Mouse (Mus musculus): Measurements from ENCODE around the gene Acta2. TPM values are rescaled to one million over a fixed set of nuclear protein-coding genes. Genes with fewer than 3 reads are reported as not detected.
A peak's percentile ranks its signal among the peaks of the same experiment; 100 is the strongest.

The Acta2 gene
- polyA plus RNA-seq, 1 experiment from 2014 or later: 787 TPM

DNA sequence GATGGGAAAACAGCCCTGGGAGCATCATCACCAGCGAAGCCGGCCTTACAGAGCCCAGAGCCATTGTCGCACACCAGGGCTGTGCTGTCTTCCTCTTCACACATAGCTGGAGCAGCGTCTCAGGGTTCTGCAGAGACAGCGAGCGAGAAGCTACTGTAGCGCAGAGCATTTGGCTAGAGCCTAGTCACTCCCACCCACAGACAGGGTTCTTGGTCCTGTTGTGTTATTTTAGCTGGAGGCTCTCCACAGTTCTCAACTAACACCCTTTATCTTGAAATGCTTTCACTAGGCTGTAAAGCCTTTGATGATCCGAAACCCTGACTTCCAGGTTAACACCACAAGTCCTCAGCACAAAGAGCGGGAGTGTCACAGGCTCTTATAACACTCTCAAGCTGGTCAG, 2.9 kb downstream of the Acta2 start:
- DNase-seq (ENCODE audit: low read depth, low spot score) (no peak), ATAC-seq (no peak)
- ChIA-PET CTCF (interaction anchor here (1.1 to 5.5 kb wide), 6 partner anchors 9 to 231 kb away, joined by 3 to 23 read pairs (median 10); no protein-coding TSS in a partner anchor), POLR2A (no interaction called here)
- no peak for TF ChIP-seq CTCF (IDR thresholded peaks at IDR 0.05)
- in situ Hi-C loops (cut with MboI; ENCODE audit: low pct_unique_long_range_greater_than_20kb): loop anchor here (5.0 kb wide), 1 partner anchor 35 kb away; no protein-coding TSS in a partner anchor
- H3K27me3 ChIP-seq: no peaks in the 10 kb centered on the region

DNA sequence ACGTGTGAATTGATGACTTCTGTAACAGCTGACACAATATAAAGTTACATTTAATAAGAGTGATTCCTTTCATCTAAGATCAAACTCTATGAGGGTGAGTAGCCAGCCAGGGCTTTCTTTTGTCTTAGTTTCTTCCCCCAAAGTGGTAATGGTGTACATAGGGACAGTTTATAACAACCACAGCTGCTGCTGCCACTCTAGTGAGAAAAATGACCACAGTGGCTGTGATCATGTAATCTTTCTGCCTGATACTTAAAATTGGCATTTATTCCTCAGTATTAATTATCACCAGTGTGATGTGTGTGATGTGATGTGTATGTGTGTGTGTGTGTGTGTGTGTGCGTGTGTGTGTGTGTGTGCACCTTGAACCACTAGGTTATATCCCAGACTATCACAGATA, 3.5 kb downstream of the Acta2 start:
- no peak for DNase-seq (ENCODE audit: low read depth, low spot score)
- H3K27me3 ChIP-seq: no peaks in the 10 kb centered on the region
- CTCF ChIA-PET: interaction anchor here (1.1 to 5.5 kb wide), 5 partner anchors 8 to 47 kb away, joined by 3 to 23 read pairs (median 4); no protein-coding TSS in a partner anchor
- no peak for ATAC-seq
- no peak for TF ChIP-seq CTCF (IDR thresholded peaks at IDR 0.05)
- in situ Hi-C loops (cut with MboI; ENCODE audit: low pct_unique_long_range_greater_than_20kb): loop anchor here (5.0 kb wide), 1 partner anchor 35 kb away; no protein-coding TSS in a partner anchor
- POLR2A ChIA-PET: interaction anchor here (0.7 kb wide), 1 partner anchor 39 kb away, joined by 4 read pairs; the partner anchor contains the start of gene Fas

DNA sequence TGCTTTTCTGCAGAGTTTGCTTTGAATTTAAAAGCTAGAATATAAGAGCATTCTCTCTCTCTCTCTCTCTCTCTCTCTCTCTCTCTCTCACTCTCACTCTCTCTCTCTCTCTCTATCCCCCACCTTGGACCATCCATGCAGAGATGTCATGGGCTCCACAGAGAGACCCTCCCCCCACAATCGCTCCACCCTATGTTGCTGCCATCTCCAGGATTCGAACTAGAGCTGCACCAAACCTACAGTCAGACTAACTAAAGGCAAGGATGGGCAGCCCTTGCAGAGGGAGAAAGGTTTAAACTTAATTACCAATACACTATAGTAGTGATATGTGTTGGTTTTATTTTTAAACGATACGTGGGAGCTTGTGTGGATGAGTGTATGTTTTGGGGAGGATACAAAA, 4.8 kb downstream of the Acta2 start:
- no peak for TF ChIP-seq CTCF (IDR thresholded peaks at IDR 0.05)
- DNase-seq (ENCODE audit: low read depth, low spot score): no peak
- CTCF ChIA-PET: interaction anchor here (1.2 to 5.5 kb wide), 6 partner anchors 14 to 300 kb away, joined by 3 to 23 read pairs (median 6); partner anchors contain the start of gene Ifit2

DNA sequence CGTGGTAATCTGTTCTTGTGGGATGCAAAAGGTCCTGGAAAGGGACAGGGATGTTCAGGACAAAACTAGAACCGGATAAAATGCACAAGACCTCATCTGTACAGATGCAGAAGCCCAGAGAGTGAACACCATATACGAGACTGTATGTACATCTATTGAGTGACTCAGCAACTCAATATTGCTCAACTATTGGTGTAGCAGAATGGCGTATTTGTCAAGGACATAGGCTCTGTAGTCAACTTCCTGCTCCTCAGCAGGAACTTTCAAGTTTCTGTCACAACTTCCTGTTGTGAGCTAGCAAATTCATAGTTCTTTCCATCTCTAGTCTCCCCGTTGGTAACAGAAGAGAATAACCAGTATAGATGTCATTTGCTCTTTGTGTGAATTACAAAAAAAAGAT, 6.8 kb downstream of the Acta2 start:
- CTCF ChIA-PET: interaction anchor here (6.5 kb wide), 1 partner anchor 36 kb away, joined by 69 read pairs; no protein-coding TSS in a partner anchor
- TF ChIP-seq CTCF (IDR thresholded peaks at IDR 0.05): no peak
- no peaks in the 10 kb centered on the region for H3K27me3 ChIP-seq
- POLR2A ChIA-PET: no interaction called here
- DNase-seq (ENCODE audit: low read depth, low spot score) (no peak), ATAC-seq (no peak)
- in situ Hi-C loops (cut with MboI; ENCODE audit: low pct_unique_long_range_greater_than_20kb): loop anchor here (25.0 kb wide), 1 partner anchor 861 kb away; the partner anchor contains the start of gene Rnls

More for the DNA sequence above, 4.8 kb downstream of the Acta2 start:
- POLR2A ChIA-PET: no interaction called here
- no peaks in the 10 kb centered on the region for H3K27me3 ChIP-seq
- in situ Hi-C loops (cut with MboI; ENCODE audit: low pct_unique_long_range_greater_than_20kb): loop anchor here (5.0 kb wide), 1 partner anchor 37 kb away; no protein-coding TSS in a partner anchor
- ATAC-seq: no peak

DNA sequence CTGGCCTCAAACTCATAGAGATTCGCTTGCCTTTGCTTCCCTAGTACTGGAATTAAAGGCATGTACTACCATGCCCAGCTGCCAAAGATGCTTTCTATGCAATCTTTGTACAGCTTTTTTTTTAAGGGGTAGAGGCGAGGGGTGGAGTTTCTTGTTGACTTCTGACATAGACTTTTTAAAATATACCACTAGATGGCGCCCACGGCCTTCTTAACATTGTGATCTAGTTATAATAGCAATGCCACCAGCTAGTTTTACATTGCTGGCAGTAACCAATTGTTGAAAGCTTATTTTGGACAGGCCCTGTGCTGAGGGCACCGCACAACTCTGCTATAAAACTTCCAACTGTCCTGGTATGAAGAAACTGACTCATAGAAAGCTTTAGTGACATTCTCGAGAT, 11.3 kb downstream of the Acta2 start:
- CTCF ChIA-PET: interaction anchor here (0.7 to 6.5 kb wide), 24 partner anchors 8 to 418 kb away, joined by 3 to 69 read pairs (median 4); no protein-coding TSS in a partner anchor
- POLR2A ChIA-PET: interaction anchor here (0.6 to 0.7 kb wide), 2 partner anchors 58 to 233 kb away, joined by 3 read pairs; no protein-coding TSS in a partner anchor
- no peaks in the 10 kb centered on the region for H3K27me3 ChIP-seq
- peak; percentile 49 for ATAC-seq
- peak; percentile 60 for TF ChIP-seq CTCF (IDR thresholded peaks at IDR 0.05)
- in situ Hi-C loops (cut with MboI; ENCODE audit: low pct_unique_long_range_greater_than_20kb): loop anchor here (5.0 to 25.0 kb wide), 3 partner anchors 88 to 857 kb away; partner anchors contain the start of gene Rnls
- peak; percentile 65 for DNase-seq (ENCODE audit: low read depth, low spot score)

DNA sequence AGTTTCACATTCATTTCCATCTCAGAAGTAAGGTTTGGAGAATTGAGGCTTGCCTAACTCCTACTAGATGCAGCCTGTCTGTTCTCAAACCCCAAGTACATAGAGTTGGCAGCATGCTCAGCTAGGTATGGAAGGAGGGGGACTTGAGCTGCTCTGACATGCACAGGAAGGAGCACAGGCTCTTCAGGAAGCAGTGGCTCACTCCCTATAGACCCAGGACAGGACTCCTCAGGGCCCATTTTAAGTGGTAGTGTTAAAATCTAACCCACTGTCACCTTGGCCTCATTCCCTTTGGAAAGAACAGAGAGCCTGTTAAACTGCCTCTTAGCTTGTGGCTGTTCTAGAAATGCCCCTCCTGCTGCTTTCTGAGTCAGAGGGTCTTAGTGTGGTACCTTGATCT, 12.5 kb downstream of the Acta2 start:
- no peak for TF ChIP-seq CTCF (IDR thresholded peaks at IDR 0.05)
- CTCF ChIA-PET: interaction anchor here (1.3 to 6.5 kb wide), 13 partner anchors 9 to 419 kb away, joined by 3 to 69 read pairs (median 5); partner anchors contain the start of gene Ifit2
- no peak for ATAC-seq
- POLR2A ChIA-PET: no interaction called here
- in situ Hi-C loops (cut with MboI; ENCODE audit: low pct_unique_long_range_greater_than_20kb): loop anchor here (5.0 to 25.0 kb wide), 3 partner anchors 89 to 856 kb away; partner anchors contain the start of gene Rnls
- no peak for DNase-seq (ENCODE audit: low read depth, low spot score)
- no peaks in the 10 kb centered on the region for H3K27me3 ChIP-seq

DNA sequence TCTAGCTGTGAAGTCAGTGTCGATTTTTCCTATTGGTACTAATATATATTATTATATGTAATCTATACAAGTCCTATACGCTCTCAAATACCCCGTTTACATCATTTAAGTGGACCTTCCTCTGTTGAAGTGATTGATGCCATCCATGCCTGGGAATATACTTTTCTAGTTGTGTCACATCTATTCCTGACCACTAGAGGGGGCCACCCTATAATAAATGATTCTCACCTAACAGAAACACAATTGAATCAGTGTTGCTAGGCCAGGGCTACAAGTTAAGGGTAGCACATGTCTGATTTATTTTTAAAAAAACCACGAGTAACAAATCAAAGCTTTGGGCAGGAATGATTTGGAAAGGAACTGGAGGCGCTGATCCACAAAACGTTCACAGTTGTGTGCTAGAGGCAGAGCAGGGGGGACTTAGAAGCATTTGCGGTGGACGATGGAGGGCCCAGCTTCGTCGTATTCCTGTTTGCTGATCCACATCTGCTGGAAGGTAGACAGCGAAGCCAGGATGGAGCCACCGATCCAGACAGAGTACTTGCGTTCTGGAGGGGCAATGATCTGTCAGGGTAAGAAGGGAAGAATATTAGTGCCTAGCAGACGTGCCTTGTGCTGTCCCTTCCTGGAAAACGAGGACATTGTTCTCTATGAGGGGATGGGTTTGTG, 14.0 kb downstream of the Acta2 start:
- no peak for DNase-seq (ENCODE audit: low read depth, low spot score)
- no peaks in the 10 kb centered on the region for H3K27me3 ChIP-seq
- ChIA-PET POLR2A (no interaction called here), CTCF (interaction anchor here (0.9 to 1.5 kb wide), 12 partner anchors 10 to 252 kb away, joined by 3 to 7 read pairs (median 3); no protein-coding TSS in a partner anchor)
- in situ Hi-C loops (cut with MboI; ENCODE audit: low pct_unique_long_range_greater_than_20kb): loop anchor here (5.0 to 25.0 kb wide), 3 partner anchors 91 to 854 kb away; partner anchors contain the start of gene Rnls
- ATAC-seq: no peak
- peak; percentile 64 for TF ChIP-seq CTCF (IDR thresholded peaks at IDR 0.05)

DNA sequence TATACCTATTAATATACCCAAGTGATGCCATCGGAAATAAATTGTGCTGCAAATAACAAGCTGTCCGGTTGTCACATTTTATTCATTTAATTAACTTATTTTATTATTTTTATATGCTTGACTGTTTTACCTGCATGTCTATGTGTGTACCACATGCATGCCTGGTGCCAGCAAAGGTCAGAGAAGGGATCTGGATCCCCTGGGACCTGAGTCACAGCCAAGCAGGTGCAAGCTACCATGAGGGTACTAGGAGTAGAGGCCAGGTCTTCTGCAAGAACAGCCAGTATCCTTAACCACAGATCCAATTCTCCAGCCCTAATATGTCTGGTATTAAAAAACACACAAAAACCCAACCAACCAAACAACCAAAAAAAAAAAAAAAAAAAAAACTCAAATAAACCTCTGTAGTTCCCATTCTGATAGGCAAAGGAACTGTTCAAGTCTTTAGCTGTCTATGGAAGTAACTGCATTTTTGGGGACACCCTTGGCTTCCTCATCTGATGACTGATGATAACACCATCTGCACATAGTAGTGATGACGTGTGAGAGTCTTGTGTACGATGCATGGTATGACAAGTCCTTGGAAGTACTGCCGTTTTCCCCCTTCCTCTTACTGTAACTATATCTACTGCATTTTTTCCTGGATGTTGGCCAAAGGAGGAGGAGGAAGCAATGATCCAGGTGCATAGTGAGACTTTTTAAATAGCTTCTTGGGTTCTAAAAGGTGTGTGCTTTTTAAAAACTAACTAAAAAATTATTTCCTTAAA, 14.9 kb downstream of the Acta2 start:
- ATAC-seq (no peak), DNase-seq (ENCODE audit: low read depth, low spot score) (no peak)
- ChIA-PET POLR2A (no interaction called here), CTCF (interaction anchor here (1.0 to 1.5 kb wide), 10 partner anchors 9 to 252 kb away, joined by 3 to 7 read pairs (median 4); no protein-coding TSS in a partner anchor)
- no peaks in the 10 kb centered on the region for H3K27me3 ChIP-seq
- TF ChIP-seq CTCF (IDR thresholded peaks at IDR 0.05): no peak
- in situ Hi-C loops (cut with MboI; ENCODE audit: low pct_unique_long_range_greater_than_20kb): loop anchor here (5.0 to 25.0 kb wide), 3 partner anchors 92 to 853 kb away; partner anchors contain the start of gene Rnls

DNA sequence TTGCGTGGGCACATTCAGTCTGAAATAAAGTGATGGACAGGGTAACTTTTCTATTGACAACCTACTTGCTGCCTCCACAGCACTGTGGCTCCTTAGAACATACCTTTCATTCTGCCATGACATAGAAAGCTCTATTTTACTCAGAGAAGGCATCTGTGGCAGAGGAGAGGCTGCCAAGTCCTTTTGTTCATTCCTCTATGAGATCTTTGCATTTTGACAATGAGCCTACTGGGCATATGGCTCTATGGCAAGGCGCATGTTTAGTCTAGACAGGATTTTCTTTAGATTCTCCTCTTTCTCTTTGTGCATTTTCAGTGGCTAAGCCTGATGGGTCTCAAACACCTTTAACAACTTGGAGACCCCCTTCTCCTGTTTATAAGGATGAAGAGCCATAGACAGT, 17.6 kb downstream of the Acta2 start:
- DNase-seq (ENCODE audit: low read depth, low spot score) (no peak), ATAC-seq (no peak)
- in situ Hi-C loops (cut with MboI; ENCODE audit: low pct_unique_long_range_greater_than_20kb): loop anchor here (25.0 kb wide), 1 partner anchor 850 kb away; the partner anchor contains the start of gene Rnls
- H3K27me3 ChIP-seq: no peaks in the 10 kb centered on the region
- CTCF ChIA-PET: interaction anchor here (2.3 kb wide), 1 partner anchor 86 kb away, joined by 7 read pairs; no protein-coding TSS in a partner anchor
- no peak for TF ChIP-seq CTCF (IDR thresholded peaks at IDR 0.05)
- POLR2A ChIA-PET: interaction anchor here (0.6 kb wide), 1 partner anchor 43 kb away, joined by 3 read pairs; no protein-coding TSS in a partner anchor

DNA sequence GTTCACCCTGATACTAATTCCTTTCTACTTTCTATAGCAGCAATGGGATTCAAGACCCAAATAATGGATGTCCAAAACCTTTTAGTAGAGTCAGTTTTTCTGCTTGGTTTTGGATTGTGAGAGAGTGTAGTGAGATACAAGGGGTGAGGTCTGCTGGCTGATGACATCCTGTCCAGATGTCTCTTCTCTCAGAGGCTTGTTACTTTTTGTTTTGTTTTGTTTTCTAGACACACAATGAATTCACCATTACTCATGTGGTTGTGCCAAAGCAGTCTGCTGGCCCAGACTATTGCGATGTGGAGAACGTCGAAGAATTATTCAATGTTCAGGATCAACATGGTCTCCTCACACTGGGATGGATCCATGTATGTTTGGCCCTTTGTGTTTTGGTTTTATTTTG, 19.3 kb downstream of the Acta2 start:
- no peaks in the 10 kb centered on the region for H3K27me3 ChIP-seq
- POLR2A ChIA-PET: no interaction called here
- TF ChIP-seq CTCF (IDR thresholded peaks at IDR 0.05): no peak
- ATAC-seq: no peak
- DNase-seq (ENCODE audit: low read depth, low spot score): no peak
- in situ Hi-C loops (cut with MboI; ENCODE audit: low pct_unique_long_range_greater_than_20kb): loop anchor here (25.0 kb wide), 1 partner anchor 849 kb away; the partner anchor contains the start of gene Rnls
- CTCF ChIA-PET: no interaction called here
